Mouse (Mus musculus) intestine, postnatal 0 days (tissue): Measurements from ENCODE around the gene Morn1. TPM values are rescaled to one million over a fixed set of nuclear protein-coding genes. Genes with fewer than 3 reads are reported as not detected.
A peak's percentile ranks its signal among the peaks of the same experiment; 100 is the strongest.

Source experiments
- ATAC-seq: fragments of 200-750 bp; cut with Nextera tagmentation; 2 replicates; pipeline ENCODE4 v1.8.0; 2017; ENCODE audit warnings: mild to moderate bottlenecking, moderate TSS enrichment, moderate library complexity
- H3K27ac ChIP-seq: fragments of 300-500 bp; sonication (generic); 2 replicates; pipeline ENCODE4 v1.5.1; 2014; ENCODE audit warnings: mild to moderate bottlenecking, low read depth, low read length, moderate library complexity
- H3K27me3 ChIP-seq: fragments of 300-500 bp; sonication (generic); replicated peaks from 2 replicates; pipeline ENCODE4 v1.6.1; 2014; ENCODE audit warnings: low read length, mixed read lengths; ENCODE audit not compliant: control insufficient read depth, insufficient read depth
- H3K36me3 ChIP-seq: fragments of 300-500 bp; sonication (generic); 2 replicates; pipeline ENCODE4 v1.6.1; 2014; ENCODE audit warnings: mild to moderate bottlenecking, moderate library complexity; ENCODE audit not compliant: control insufficient read depth, insufficient read depth
- H3K4me1 ChIP-seq: fragments of 300-500 bp; sonication (generic); replicated peaks from 2 replicates; pipeline ENCODE4 v1.6.1; 2014; ENCODE audit warnings: antibody characterized with exemption, low read length, mixed read lengths; ENCODE audit not compliant: control insufficient read depth, insufficient read depth
- H3K4me2 ChIP-seq: fragments of 300-500 bp; sonication (generic); replicated peaks from 2 replicates; pipeline ENCODE4 v1.6.1; 2014; ENCODE audit warnings: low read depth, mild to moderate bottlenecking, moderate library complexity
- H3K4me3 ChIP-seq: fragments of 300-500 bp; sonication (generic); 2 replicates; pipeline ENCODE4 v1.5.1; 2014; ENCODE audit warnings: low read depth, low read length
- H3K9ac ChIP-seq: fragments of 300-500 bp; sonication (generic); 2 replicates; pipeline ENCODE4 v1.6.1; 2014; ENCODE audit warnings: mild to moderate bottlenecking, low read depth, low read length
- H3K9me3 ChIP-seq: fragments of 300-500 bp; sonication (generic); 2 replicates; pipeline ENCODE4 v1.6.1; 2016; ENCODE audit warnings: mixed run types; ENCODE audit not compliant: control insufficient read depth
- CTCF ChIP-seq: sonication (generic); IDR thresholded peaks from 2 replicates; pipeline ENCODE4 v1.5.1; 2016; ENCODE audit warnings: low read depth, mild to moderate bottlenecking, control low read depth, antibody characterized with exemption, moderate library complexity
- WGBS: fragments of 180-500 bp; shearing (Covaris S2); extraction: QIAGEN DNeasy Blood & Tissue Kit; methylation state at CpG from one replicate; pipeline ENCODE4 v1.1.7; 2014; 5-methylcytosine and 5-hydroxymethylcytosine counted together
- polyA plus RNA-seq: library from polyadenylated mRNA; unstranded; fragments of >200 nt; fragmentation: Nextera tagmentation; extraction: Ambion mirVana; gene quantifications from 2 replicates; pipeline ENCODE4 v1.2.1, GENCODE M21; 2015

Gene Morn1
- polyA plus RNA-seq, 1 experiment from 2014 or later = 2.2 TPM

- peaks cover 7% of the 10 kb centered on the region for H3K36me3 ChIP-seq
- no peak overlapping the region for H3K9ac ChIP-seq
- no peaks in the 10 kb centered on the region for H3K4me1 ChIP-seq
- no peak for TF ChIP-seq CTCF
- no peak overlapping the region for H3K27ac ChIP-seq
- no peaks in the 10 kb centered on the region for H3K27me3 ChIP-seq
- no peak overlapping the region for H3K4me3 ChIP-seq
- 82% methylated on average over 7 of the region's 7 CpGs for WGBS
- no peak for ATAC-seq
- H3K9me3 ChIP-seq = no peaks in the 10 kb centered on the region
- no peak overlapping the region for H3K4me2 ChIP-seq
Observed at GRCm38 (mm10) chr4:155050116-155050515, 36.3 kb upstream of the Morn1 start.

GRCm38 (mm10) chr4:155056724-155057123 lies 29.7 kb upstream of the Morn1 start, which contains the start of gene Plch2:
Gene Plch2, minus strand, starts transcription at chr4:155056784.
- Histone ChIP-seq H3K4me3 (no peak within 1 kb of the TSS), H3K4me1 (peaks cover 4% of the 10 kb centered on the region; the same call in 1 of the 2 replicates), H3K27ac (no peak within 1 kb of the TSS), H3K4me2 (no peak within 1 kb of the TSS), H3K36me3 (no peaks in the 10 kb centered on the region; the same call in 1 of the 2 replicates), H3K9ac (no peak within 1 kb of the TSS), H3K9me3 (no peaks in the 10 kb centered on the region), H3K27me3 (no peaks in the 10 kb centered on the region)
- WGBS = 68% methylated on average over 10 of the region's 10 CpGs
- ATAC-seq = no peak
- no peak for TF ChIP-seq CTCF

- no peaks in the 10 kb centered on the region for H3K9me3 ChIP-seq
- no peak overlapping the region for H3K27ac ChIP-seq
- no peak overlapping the region for H3K4me3 ChIP-seq
- no peak for TF ChIP-seq CTCF
- H3K27me3 ChIP-seq = no peaks in the 10 kb centered on the region
- no peak overlapping the region for H3K9ac ChIP-seq
- no peaks in the 10 kb centered on the region; the same call in 1 of the 2 replicates for H3K36me3 ChIP-seq
- H3K4me1 ChIP-seq = peaks cover 4% of the 10 kb centered on the region; the same call in 1 of the 2 replicates
- no peak for ATAC-seq
- H3K4me2 ChIP-seq = 0 out of 2 replicates have a peak overlapping the region, but pooled peaks have one; percentile 13
- 36% methylated on average over 10 of the region's 10 CpGs for WGBS
Observed at GRCm38 (mm10) chr4:155058325-155058724, 28.1 kb upstream of the Morn1 start.

GRCm38 (mm10) chr4:155063895-155064294 lies 22.5 kb upstream of the Morn1 start:
- no peaks in the 10 kb centered on the region for H3K9me3 ChIP-seq
- H3K4me2 ChIP-seq = peak overlapping the region; percentile 55
- H3K4me3 ChIP-seq = peak overlapping the region; percentile 31
- ATAC-seq = peak; percentile 71
- H3K36me3 ChIP-seq = peaks cover 4% of the 10 kb centered on the region
- 0 out of 2 replicates have a peak overlapping the region, but pooled peaks have one; percentile 13 for H3K9ac ChIP-seq
- H3K27ac ChIP-seq = peak overlapping the region; percentile 67
- H3K27me3 ChIP-seq = no peaks in the 10 kb centered on the region
- no peak for TF ChIP-seq CTCF
- WGBS = 16% methylated on average over 3 of the region's 3 CpGs
- peaks cover 9% of the 10 kb centered on the region for H3K4me1 ChIP-seq

GRCm38 (mm10) chr4:155064474-155064873 lies 21.9 kb upstream of the Morn1 start:
- Histone ChIP-seq H3K4me3 (no peak overlapping the region), H3K4me2 (peak overlapping the region; percentile 55), H3K27ac (peak overlapping the region; percentile 67), H3K27me3 (no peaks in the 10 kb centered on the region), H3K36me3 (peaks cover 7% of the 10 kb centered on the region), H3K9ac (no peak overlapping the region), H3K9me3 (no peaks in the 10 kb centered on the region), H3K4me1 (peaks cover 9% of the 10 kb centered on the region)
- 41% methylated on average over 2 of the region's 2 CpGs for WGBS
- TF ChIP-seq CTCF = peak; percentile 71
- ATAC-seq = no peak

GRCm38 (mm10) chr4:155065970-155066833 lies 20.2 kb upstream of the Morn1 start:
- H3K9me3 ChIP-seq = no peaks in the 10 kb centered on the region
- H3K4me2 ChIP-seq = peak overlapping the region; percentile 75
- 4% methylated on average over 15 of the region's 15 CpGs for WGBS
- H3K27ac ChIP-seq = peak overlapping the region; percentile 4; the same call in 1 of the 2 replicates
- peaks cover 24% of the 10 kb centered on the region for H3K36me3 ChIP-seq
- peak overlapping the region; percentile 72 for H3K4me3 ChIP-seq
- H3K4me1 ChIP-seq = peaks cover 6% of the 10 kb centered on the region
- H3K9ac ChIP-seq = no peak overlapping the region
- TF ChIP-seq CTCF = peak; percentile 91
- peak; percentile 71 for ATAC-seq
- no peaks in the 10 kb centered on the region for H3K27me3 ChIP-seq
